Mouse (Mus musculus): ENCODE data around the gene Tmed6.
A peak's percentile ranks its signal among the peaks of the same experiment; 100 is the strongest.

The Tmed6 gene

DNA sequence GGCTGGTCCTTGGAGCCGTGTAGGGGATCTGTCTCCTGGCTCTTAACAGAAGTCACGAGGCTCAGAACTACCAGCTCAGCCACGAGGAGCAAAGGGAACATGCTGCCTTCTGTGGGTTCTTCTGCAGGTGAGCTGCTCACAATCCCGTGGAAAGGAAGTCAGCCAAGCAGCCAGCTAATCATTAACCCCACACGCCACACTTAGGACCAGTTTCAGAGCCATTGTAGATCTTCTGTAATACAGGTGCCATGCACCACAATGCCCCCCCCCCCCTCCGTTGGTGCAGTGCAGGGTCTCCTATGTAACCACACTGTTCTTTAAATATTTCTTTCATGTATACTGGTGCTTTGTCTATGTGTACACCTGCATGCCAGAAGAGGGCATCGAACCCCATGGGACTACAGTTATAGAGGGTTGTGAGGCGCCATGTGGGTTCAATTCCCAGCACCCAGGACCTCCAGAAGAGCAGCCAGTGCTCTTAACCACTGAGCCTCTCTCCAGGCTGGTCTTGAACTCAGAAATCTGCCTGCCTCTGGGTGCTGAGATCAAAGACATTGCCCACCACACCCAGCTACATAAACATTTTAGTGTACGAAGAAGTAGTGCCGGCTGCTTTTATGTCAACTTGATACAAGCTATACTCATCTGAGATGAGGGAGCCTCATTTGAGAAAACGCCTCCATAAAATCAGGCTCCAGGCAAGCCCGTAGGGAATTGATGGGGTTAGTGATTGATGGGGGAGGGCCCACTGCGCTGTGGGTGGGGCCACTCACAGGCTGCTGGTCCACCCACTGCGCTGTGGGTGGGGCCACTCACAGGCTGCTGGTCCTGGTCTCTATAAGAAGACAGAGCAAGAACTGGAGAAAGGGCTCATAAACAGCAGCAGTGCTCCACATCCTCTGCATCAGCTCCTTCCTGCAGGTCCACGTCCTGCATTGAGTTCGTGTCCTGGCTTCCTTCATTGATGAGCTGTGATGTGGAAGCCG, at the start of gene Tmed6:
Gene Tmed6, minus strand, starts transcription at position 134 of the 986 bp plus-strand sequence.
- peak; percentile 97 for DNase-seq (ENCODE audit: low read depth, low spot score)

- peak; percentile 33 for DNase-seq (ENCODE audit: low read depth, low spot score)
These were observed 49.5 kb upstream of the Tmed6 start for GRCm38 (mm10) chr8:107115008-107115320.

DNA sequence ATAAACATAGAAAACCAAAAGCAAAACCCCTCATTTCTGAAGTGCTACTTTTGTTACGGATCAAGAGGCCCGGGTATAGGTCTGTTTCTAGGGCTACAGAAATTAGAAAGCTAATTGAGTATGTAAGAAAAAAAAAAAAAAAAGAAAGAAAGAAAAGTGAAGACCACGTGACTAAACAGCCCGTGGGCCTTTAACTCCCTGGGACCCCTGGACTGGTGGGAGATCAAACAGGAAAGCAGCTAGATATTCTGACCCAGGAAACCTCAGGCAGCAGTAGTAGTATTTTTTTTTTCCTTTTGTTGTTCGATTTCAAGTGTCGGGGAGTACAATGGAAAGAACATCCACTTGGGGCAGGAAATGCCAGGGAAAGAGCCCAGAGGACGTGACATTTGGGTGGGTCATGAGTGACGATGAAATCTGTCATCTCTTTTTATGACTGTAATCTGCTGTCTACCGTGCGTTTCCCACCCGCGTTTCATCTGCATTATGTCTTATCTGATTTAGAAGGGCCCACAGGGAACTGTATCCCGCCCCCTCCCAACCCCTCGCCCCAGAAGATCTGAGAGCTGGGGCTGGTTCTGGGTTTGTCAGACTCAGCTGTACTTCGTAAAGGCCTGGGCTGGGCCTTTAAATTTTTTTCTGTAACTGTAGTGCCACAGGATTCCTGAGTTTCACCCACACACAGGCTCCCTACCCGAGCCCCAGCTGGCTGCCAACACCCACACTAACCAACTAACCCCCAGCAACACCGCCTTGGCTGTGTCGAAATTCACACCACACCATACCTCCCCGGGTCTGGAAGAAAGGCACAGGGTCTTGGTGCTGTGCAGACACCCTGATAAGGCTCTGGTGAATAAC, 48.9 kb upstream of the Tmed6 start:
- DNase-seq (ENCODE audit: low read depth, low spot score) = no peak

GRCm38 (mm10) chr8:107113209-107113608, 47.8 kb upstream of the Tmed6 start:
- peak; percentile 48 for DNase-seq (ENCODE audit: low read depth, low spot score)

- no peak for DNase-seq (ENCODE audit: low read depth, low spot score)
These were observed 46.1 kb upstream of the Tmed6 start for GRCm38 (mm10) chr8:107111340-107112105.

- DNase-seq (ENCODE audit: low read depth, low spot score) = peak; percentile 74
These were observed 45.3 kb upstream of the Tmed6 start for GRCm38 (mm10) chr8:107110629-107111330.

- DNase-seq (ENCODE audit: low read depth, low spot score) = peak; percentile 67
These were observed 44.5 kb upstream of the Tmed6 start for GRCm38 (mm10) chr8:107109816-107110435.

GRCm38 (mm10) chr8:107108978-107109720, 43.7 kb upstream of the Tmed6 start:
- peak; percentile 97 for DNase-seq (ENCODE audit: low read depth, low spot score)

- DNase-seq (ENCODE audit: low read depth, low spot score) = peak; percentile 71
These were observed 42.6 kb upstream of the Tmed6 start for GRCm38 (mm10) chr8:107108089-107108488.

GRCm38 (mm10) chr8:107104547-107104946, 39.1 kb upstream of the Tmed6 start:
- DNase-seq (ENCODE audit: low read depth, low spot score) = peak; percentile 87

DNA sequence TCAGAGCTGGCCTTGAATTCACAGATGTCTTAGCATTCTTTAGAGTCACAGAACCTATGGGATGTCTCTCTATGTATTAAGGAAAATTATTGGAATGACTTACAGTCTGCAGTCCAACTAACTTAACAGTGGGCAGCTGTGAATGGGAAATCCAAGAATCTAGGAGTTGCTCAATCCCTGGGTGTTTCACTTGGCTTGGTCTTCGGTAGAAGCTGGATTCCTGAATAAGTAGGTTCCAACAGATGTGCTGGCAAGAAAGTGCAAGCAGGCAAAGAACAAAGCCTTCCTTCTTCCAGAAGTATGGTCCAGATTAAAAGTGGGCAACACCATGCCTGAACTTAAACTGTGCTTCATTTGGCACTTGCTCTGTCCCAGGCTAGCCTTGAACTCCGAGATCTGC, 35.2 kb upstream of the Tmed6 start:
- DNase-seq (ENCODE audit: low read depth, low spot score) = no peak

DNA sequence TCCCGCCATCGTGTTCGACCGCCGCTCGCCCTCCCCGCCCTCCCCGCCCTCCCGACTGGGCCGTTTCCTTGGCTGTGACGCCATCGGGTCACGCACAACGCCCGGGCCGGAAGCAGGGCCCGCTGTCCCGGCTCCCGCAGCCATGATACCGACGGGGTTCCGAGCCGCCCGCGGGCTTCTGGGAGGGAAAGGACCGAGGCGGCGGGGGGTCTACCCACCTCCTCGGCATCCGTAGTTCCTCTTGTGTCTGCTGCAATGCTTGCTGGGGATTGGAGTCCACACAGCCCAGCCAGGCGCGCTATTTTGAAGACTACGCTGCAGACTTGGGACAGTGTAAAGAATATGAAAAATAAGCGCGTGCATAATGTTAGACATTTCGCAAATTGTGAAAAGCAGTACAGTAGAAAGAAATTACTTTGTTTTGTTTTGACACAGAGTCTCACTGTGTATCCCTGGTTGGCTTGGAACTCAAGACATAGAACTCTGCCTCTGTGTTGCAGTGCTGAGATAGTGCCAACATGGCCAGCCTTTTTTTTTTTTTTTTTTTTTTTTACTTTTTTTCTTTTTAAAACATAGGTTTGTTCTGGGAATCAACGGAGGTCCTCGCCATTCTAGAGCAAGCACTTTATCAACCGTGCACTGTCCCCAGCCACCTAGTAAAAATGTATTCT, 31.1 kb upstream of the Tmed6 start, which contains the start of gene Terf2:
Gene Terf2, minus strand, starts transcription at position 182 of the 671 bp plus-strand sequence.
- peak; percentile 97 for DNase-seq (ENCODE audit: low read depth, low spot score)

DNA sequence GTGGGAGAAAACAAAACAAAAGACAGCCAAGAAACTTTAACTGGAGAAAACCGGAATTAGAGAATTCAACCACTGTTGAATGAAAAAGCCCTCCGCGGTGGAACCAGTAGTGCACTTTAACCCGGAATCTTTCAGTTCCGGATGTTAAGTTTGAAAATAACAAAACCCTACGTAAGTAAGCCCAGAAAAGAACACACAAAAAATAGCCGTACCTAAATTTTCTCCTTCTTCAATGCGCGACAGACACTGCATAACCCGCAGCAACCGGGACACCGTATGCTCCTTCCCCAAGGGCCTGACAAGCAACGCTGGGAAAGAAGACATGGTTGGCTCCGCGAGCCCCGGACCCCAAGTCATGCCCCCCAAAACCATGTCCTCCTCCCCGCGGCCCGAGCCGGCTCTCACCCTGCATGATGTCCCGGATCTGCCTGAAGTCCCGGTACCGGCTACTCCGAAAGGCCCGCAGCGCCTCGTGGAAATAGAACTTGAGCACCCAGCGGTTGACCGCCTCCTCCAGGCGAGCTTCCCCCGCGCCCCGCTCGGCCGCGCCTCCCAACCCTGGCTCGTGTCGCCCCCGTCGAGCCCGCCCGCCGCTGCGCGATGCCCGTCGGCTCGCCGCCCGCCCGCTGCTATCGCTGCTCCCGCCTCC, 30.4 kb upstream of the Tmed6 start:
- DNase-seq (ENCODE audit: low read depth, low spot score) = peak; percentile 60

DNA sequence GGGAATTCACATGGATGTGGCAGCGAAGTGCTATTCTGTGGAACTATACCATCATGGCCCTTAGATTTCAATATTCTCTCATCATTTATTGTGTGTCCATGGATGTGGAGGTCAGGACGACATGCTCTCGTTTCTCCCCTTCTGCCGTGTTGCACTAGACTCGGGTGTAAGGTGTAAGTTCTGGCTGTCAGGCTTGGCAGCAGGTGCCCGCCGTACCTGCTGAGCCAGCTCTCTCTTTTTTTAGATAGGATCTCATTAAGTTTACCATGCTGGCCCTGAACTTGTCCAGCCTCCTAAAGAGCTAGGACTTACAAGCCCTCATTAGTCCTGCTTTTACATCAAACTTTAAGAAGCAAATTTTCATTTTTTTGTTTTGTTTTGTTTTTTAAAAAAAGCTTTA, 25.1 kb upstream of the Tmed6 start:
- no peak for DNase-seq (ENCODE audit: low read depth, low spot score)

DNA sequence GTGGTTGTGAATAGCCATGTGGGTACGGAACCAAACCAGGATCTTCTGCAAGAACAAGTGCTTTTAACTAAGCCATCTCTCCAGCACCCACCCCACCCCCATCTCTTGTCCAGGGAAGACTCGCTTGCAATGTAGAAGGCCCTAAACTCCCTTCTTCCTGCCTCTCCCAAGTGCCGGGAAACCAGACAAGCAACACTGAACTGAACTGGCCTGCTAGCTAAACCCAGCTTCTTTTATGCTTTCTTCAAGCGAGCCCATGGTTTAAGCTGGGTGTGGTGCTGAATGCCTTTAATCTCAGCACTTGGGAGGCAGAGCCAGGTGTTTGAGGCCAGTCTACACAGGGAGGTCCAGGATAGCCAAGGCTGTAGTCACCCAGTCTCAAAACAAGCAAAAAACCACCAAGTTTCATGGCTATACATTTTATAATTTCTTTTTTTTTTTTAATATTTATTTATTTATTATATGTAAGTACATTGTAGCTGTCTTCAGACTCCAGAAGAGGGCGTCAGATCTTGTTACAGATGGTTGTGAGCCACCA, 23.2 kb upstream of the Tmed6 start:
- DNase-seq (ENCODE audit: low read depth, low spot score) = peak; percentile 84

DNA sequence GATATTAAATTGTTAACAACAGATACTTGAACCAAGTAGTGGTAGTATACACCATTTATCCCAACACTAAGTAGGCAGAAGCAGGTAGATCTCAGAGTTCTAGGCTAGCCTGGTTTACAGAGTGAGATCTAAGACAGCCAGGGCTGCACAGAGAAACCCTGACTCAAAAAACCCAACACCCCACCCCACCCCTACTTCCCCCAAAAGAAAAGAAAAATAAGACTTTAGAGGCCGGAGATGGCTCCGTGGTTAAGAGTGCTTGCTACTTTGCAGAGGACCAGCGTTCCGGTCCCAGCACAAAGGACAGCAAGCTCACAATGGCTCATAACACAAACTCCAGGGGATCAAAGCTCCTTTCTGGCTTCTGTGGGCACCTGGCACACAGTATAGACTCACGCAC, 20.6 kb upstream of the Tmed6 start:
- DNase-seq (ENCODE audit: low read depth, low spot score) = no peak

DNA sequence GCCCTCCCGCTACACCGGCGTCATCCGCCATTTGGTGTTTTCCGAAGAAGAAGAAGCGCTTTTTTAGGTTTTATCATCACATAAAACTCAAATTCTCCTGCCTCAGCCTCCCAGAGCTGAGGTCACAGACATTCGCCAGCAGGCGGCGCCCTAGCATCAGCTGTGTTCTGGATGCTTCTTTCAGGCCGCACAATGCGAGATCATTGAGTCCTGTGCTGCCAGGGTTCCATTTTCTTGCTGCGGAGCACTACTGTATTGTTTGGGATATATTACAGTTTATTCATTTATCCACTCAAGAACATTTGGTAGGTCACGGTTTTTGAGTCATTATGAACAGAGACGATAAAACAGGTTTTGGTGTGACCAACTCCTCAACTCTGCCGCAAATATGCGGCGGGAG, 19.9 kb upstream of the Tmed6 start:
- peak; percentile 90 for DNase-seq (ENCODE audit: low read depth, low spot score)

DNA sequence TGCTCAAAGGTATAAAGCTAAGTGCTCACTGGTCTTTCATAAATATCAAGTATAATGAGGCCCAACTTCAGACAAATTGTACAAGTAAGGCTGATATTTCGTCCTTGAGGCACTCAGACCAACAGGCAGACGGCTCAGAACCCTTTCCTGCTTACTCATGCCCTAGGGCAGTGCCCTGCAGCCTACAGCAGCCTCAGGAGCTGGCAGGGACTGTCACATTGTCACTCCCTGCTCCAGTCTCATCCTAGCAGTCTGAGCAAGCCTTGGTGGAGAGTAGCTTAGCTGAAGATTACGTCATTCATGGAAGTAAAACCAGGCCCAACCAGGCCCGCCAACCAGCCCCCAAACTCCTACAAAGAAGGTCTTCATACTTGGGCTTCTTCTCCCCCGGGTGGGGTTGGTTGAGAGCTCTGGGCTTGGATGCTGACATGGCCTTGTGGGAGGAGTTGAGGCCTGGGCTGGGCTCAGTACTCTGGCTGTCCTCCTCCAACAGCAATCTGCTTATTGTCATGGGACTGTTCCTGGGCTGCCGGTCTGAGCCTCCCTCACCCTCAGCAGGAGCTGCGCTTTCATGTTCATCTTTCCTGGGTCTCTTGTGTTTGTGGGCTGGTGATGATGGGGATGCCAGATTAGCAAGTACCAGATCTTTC, 10.9 kb upstream of the Tmed6 start:
- no peak for DNase-seq (ENCODE audit: low read depth, low spot score)
